Mouse (Mus musculus) liver, embryonic 13.5 days (tissue): ENCODE measurements around the gene Zfp442. TPM values are rescaled to one million over a fixed set of nuclear protein-coding genes. Genes with fewer than 3 reads are reported as not detected.

Source experiments
- polyA plus RNA-seq: library from polyadenylated mRNA; unstranded; fragments of >200 nt; fragmentation: Nextera tagmentation; extraction: Ambion mirVana; gene quantifications from 2 replicates; pipeline ENCODE4 v1.2.1, GENCODE M21; 2015

Gene Zfp442
- polyA plus RNA-seq, 1 experiment from 2014 or later = 0.98 TPM

Other genes with a start within 250 kb of the Zfp442 start
- 1.3 and 1.6 TPM in 2 replicates for gene Zfp937, start 233.4 kb downstream of the Zfp442 start, polyA plus RNA-seq
- 1.7 and 1.8 TPM in 2 replicates for gene Gm21994, start 195.9 kb downstream of the Zfp442 start, polyA plus RNA-seq
- gene Gm14124, start 194.0 kb downstream of the Zfp442 start, polyA plus RNA-seq = not detected in 2 replicates
- gene Gm10130, start 127.8 kb downstream of the Zfp442 start, polyA plus RNA-seq = 1.2 and 1.3 TPM in 2 replicates
- gene 3300002I08Rik, start 88.7 kb downstream of the Zfp442 start, polyA plus RNA-seq = 0.98 and 1.3 TPM in 2 replicates
- gene Zfp345, start 33.6 kb upstream of the Zfp442 start, polyA plus RNA-seq = 0.05 and 0.16 TPM in 2 replicates
- gene Cst7, start 118.9 kb upstream of the Zfp442 start, polyA plus RNA-seq = 6.1 and 6.2 TPM in 2 replicates
- gene Apmap, start 157.1 kb upstream of the Zfp442 start, polyA plus RNA-seq = 26.2 and 28.7 TPM in 2 replicates
- gene Acss1, start 217.0 kb upstream of the Zfp442 start, polyA plus RNA-seq = 28.7 and 44.7 TPM in 2 replicates
- not detected in 2 replicates for gene Vsx1, start 237.9 kb upstream of the Zfp442 start, polyA plus RNA-seq